ENCODE assay signal across 9 mouse cellular contexts in genomic region chr14:8314536-8314935, GRCm38 (mm10). TPM values are rescaled to one million over a fixed set of nuclear protein-coding genes. Genes with fewer than 3 reads are reported as not detected.
DNase-seq lines count a peak whose midpoint lies in the region; TF ChIP-seq lines count a peak whose summit lies in the region.
"Had no signal": no experiment of that assay in that cellular context is flagged by ENCODE, and none has a peak within 500 bp of the region (broad histone marks: within the 10 kb centered on the region; RNA-seq: fewer than 3 reads in every experiment).

No protein-coding gene starts in this region.

- peak; percentile 26; the same call in 1 of the 2 replicates for TF ChIP-seq CTCF in lung, adult 2 months (IDR thresholded peaks at IDR 0.05; ENCODE audit: insufficient read depth, low read length)

- 12% methylated on average over 3 of the region's 3 CpGs for WGBS in lung, adult 2 months

- peak; percentile 39 to 43 for DNase-seq in heart, postnatal 14 days
- DNase-seq in heart, adult 8-10 months (ENCODE audit: low spot score) = no peak
- peak; percentile 56 for DNase-seq in 416B (ENCODE audit: low read depth)
- peak; percentile 18 for DNase-seq in MN1 (ENCODE audit: low spot score)
- DNase-seq in lung, adult 2 months = peak; percentile 33
- no peak for DNase-seq in frontal cortex, postnatal 25 days (ENCODE audit: low spot score in 2 of 2)
- DNase-seq in left cerebral cortex, adult 8-10 months (ENCODE audit: low spot score in 2 of 2) = no peak
- no peak for DNase-seq in Muller cell, postnatal 12 days (ENCODE audit: inconsistent ontology term)

- intact Hi-C loops in heart, postnatal 14 days (cut with DNase I) = no loop called here

- no peak for TF ChIP-seq POLR2A in lung, adult 2 months (IDR thresholded peaks at IDR 0.05; ENCODE audit: borderline replicate concordance, extremely low read depth, low read depth, low read length)

- H3K4me3 ChIP-seq in lung, adult 2 months (replicated peaks; ENCODE audit: extremely low read depth, low read depth, low read length) = no peak overlapping the region
- H3K4me3 ChIP-seq: liver, embryonic 15.5 days had no signal

- peaks cover 12% of the 10 kb centered on the region for H3K4me1 ChIP-seq in lung, adult 2 months (ENCODE audit: control insufficient read depth, insufficient read depth, low read length)

RNA-seq across cellular contexts. Expression of gene Fam107a, which starts 3.3 kb away (rescaled TPM):
- 10 to 100 TPM; 14.3 to 15.0 TPM for total RNA-seq in heart, postnatal 14 days (2021)
- total RNA-seq in heart, adult 8-10 months (2022) = 1 to 10 TPM; 7.5 to 8.8 (median 8.2) TPM
- polyA plus RNA-seq in lung, adult 2 months (2012; rRNA removed) = 8.5 and 12.1 TPM in 2 replicates
- total RNA-seq in left cerebral cortex, adult 8-10 months (2022) = 100 to 1,000 TPM; 193 to 269 (median 228) TPM

RNA-seq across cellular contexts. Expression of gene Acox2, which starts 55.4 kb away (rescaled TPM):
- total RNA-seq in heart, postnatal 14 days (2021) = under 1 TPM in 1 of 2 experiments, not detected in 1; 0.48 TPM
- total RNA-seq in heart, adult 8-10 months (2022) = 1 to 10 TPM in 2 of 4 experiments, under 1 TPM in 2; 0.44 to 1.4 (median 1.1) TPM
- polyA plus RNA-seq in lung, adult 2 months (2012; rRNA removed) = 12.7 and 24.4 TPM in 2 replicates
- total RNA-seq in left cerebral cortex, adult 8-10 months (2022) = 1 to 10 TPM in 1 of 4 experiments, under 1 TPM in 1, not detected in 2; 0.84 to 1.4 TPM

Comparison
In these comparisons a context has a peak if more than half of its experiments do, and no peak if none do; other contexts are left out.
1. DNase-seq: peak in heart, postnatal 14 days (2 of 2), 416B (single experiment), MN1 (single experiment) and lung, adult 2 months (single experiment); none in heart, adult 8-10 months (single experiment), frontal cortex, postnatal 25 days (0 of 2), left cerebral cortex, adult 8-10 months (0 of 2) and Muller cell, postnatal 12 days (single experiment).
2. RNA of gene Fam107a, which starts 3.3 kb away (total RNA-seq): 193 to 269 TPM in left cerebral cortex, adult 8-10 months; 14.3 to 15.0 TPM in heart, postnatal 14 days and 7.5 to 8.8 TPM in heart, adult 8-10 months; every median in the first group is over 10 times any median in the second.